Mouse (Mus musculus): ENCODE measurements around the gene Piezo1. TPM values are rescaled to one million over a fixed set of nuclear protein-coding genes. Genes with fewer than 3 reads are reported as not detected.

Gene Piezo1
- total and polyA plus RNA-seq, 2 experiments from 2014 or later: 10.1 to 92.7 TPM

- H3K36me3 ChIP-seq (replicated peaks; ENCODE audit: control insufficient read depth, insufficient read depth, low read length): no peaks in the 10 kb centered on the region
- H3K27ac ChIP-seq (ENCODE audit: low read depth): peak overlapping the region; percentile 77
- peak overlapping the region; percentile 30; the same call in 1 of the 2 replicates for H3K4me2 ChIP-seq (ENCODE audit: low read depth, low read length)
- 0 out of 2 replicates have a peak overlapping the region, but pooled peaks have one; percentile 8 for H3K4me3 ChIP-seq (ENCODE audit: low read depth, low read length)
- TF ChIP-seq EP300 (IDR thresholded peaks at IDR 0.05; ENCODE audit: low read depth) (no peak), CTCF (IDR thresholded peaks at IDR 0.05; ENCODE audit: low read depth) (no peak)
- WGBS: 62% methylated on average over 12 of the region's 12 CpGs
- peak; percentile 49 for DNase-seq (ENCODE audit: low spot score)
- H3K27me3 ChIP-seq (ENCODE audit: control insufficient read depth, insufficient read depth, low read length): no peaks in the 10 kb centered on the region
- H3K9me3 ChIP-seq (replicated peaks; ENCODE audit: control insufficient read depth, low read length): no peaks in the 10 kb centered on the region
- ATAC-seq (ENCODE audit: insufficient read depth, low read depth): peak; percentile 64
- no peaks in the 10 kb centered on the region for H3K4me1 ChIP-seq (ENCODE audit: control insufficient read depth, insufficient read depth)
- no peak overlapping the region; the same call in 1 of the 2 replicates for H3K9ac ChIP-seq (replicated peaks; ENCODE audit: low read depth, low read length)
Measured at GRCm38 (mm10) chr8:122556030-122557009, 5.2 kb upstream of the Piezo1 start.

GRCm38 (mm10) chr8:122554786-122555185 is 3.7 kb upstream of the Piezo1 start:
- 40% methylated on average over 6 of the region's 6 CpGs for WGBS
- Histone ChIP-seq H3K9me3 (replicated peaks; ENCODE audit: control insufficient read depth, low read length) (no peaks in the 10 kb centered on the region), H3K4me1 (ENCODE audit: control insufficient read depth, insufficient read depth) (no peaks in the 10 kb centered on the region), H3K4me3 (ENCODE audit: low read depth, low read length) (no peak overlapping the region), H3K27ac (ENCODE audit: low read depth) (no peak overlapping the region), H3K27me3 (ENCODE audit: control insufficient read depth, insufficient read depth, low read length) (no peaks in the 10 kb centered on the region), H3K4me2 (ENCODE audit: low read depth, low read length) (no peak overlapping the region), H3K36me3 (replicated peaks; ENCODE audit: control insufficient read depth, insufficient read depth, low read length) (no peaks in the 10 kb centered on the region), H3K9ac (replicated peaks; ENCODE audit: low read depth, low read length) (no peak overlapping the region)
- DNase-seq (ENCODE audit: low spot score): no peak
- ATAC-seq (ENCODE audit: insufficient read depth, low read depth): no peak
- no peak for TF ChIP-seq EP300 (IDR thresholded peaks at IDR 0.05; ENCODE audit: low read depth)
- no peak for TF ChIP-seq CTCF (IDR thresholded peaks at IDR 0.05; ENCODE audit: low read depth)

GRCm38 (mm10) chr8:122550995-122551264 is 199 bp downstream of the Piezo1 start:
- H3K9me3 ChIP-seq (replicated peaks; ENCODE audit: control insufficient read depth, low read length): no peaks in the 10 kb centered on the region
- H3K9ac ChIP-seq (replicated peaks; ENCODE audit: low read depth, low read length): peak overlapping the region; percentile 65
- H3K4me2 ChIP-seq (ENCODE audit: low read depth, low read length): peak overlapping the region; percentile 67
- peaks cover 20% of the 10 kb centered on the region for H3K4me1 ChIP-seq (ENCODE audit: control insufficient read depth, insufficient read depth)
- H3K27me3 ChIP-seq (ENCODE audit: control insufficient read depth, insufficient read depth, low read length): no peaks in the 10 kb centered on the region
- no peak for TF ChIP-seq CTCF (IDR thresholded peaks at IDR 0.05; ENCODE audit: low read depth)
- no peak for TF ChIP-seq EP300 (IDR thresholded peaks at IDR 0.05; ENCODE audit: low read depth)
- H3K4me3 ChIP-seq (ENCODE audit: low read depth, low read length): peak overlapping the region; percentile 64
- H3K36me3 ChIP-seq (replicated peaks; ENCODE audit: control insufficient read depth, insufficient read depth, low read length): no peaks in the 10 kb centered on the region
- H3K27ac ChIP-seq (ENCODE audit: low read depth): peak overlapping the region; percentile 71
- no CpG with 5 or more reads among the region's 43 CpGs for WGBS
- no peak for DNase-seq (ENCODE audit: low spot score)
- peak; percentile 30 for ATAC-seq (ENCODE audit: insufficient read depth, low read depth)

GRCm38 (mm10) chr8:122550234-122550994 is 715 bp downstream of the Piezo1 start:
- Histone ChIP-seq H3K27me3 (ENCODE audit: control insufficient read depth, insufficient read depth, low read length) (no peaks in the 10 kb centered on the region), H3K27ac (ENCODE audit: low read depth) (peak overlapping the region; percentile 71), H3K4me2 (ENCODE audit: low read depth, low read length) (peak overlapping the region; percentile 67), H3K4me3 (ENCODE audit: low read depth, low read length) (peak overlapping the region; percentile 64), H3K9me3 (replicated peaks; ENCODE audit: control insufficient read depth, low read length) (no peaks in the 10 kb centered on the region), H3K9ac (replicated peaks; ENCODE audit: low read depth, low read length) (peak overlapping the region; percentile 65), H3K36me3 (replicated peaks; ENCODE audit: control insufficient read depth, insufficient read depth, low read length) (no peaks in the 10 kb centered on the region), H3K4me1 (ENCODE audit: control insufficient read depth, insufficient read depth) (peaks cover 23% of the 10 kb centered on the region)
- ATAC-seq (ENCODE audit: insufficient read depth, low read depth) (peak; percentile 61), DNase-seq (ENCODE audit: low spot score) (peak; percentile 39)
- TF ChIP-seq CTCF (IDR thresholded peaks at IDR 0.05; ENCODE audit: low read depth): no peak
- no peak for TF ChIP-seq EP300 (IDR thresholded peaks at IDR 0.05; ENCODE audit: low read depth)
- 5% methylated on average over 52 of the region's 52 CpGs for WGBS

GRCm38 (mm10) chr8:122548891-122549439 is 2.2 kb downstream of the Piezo1 start:
- no peak for DNase-seq (ENCODE audit: low spot score)
- Histone ChIP-seq H3K9me3 (replicated peaks; ENCODE audit: control insufficient read depth, low read length) (no peaks in the 10 kb centered on the region), H3K9ac (replicated peaks; ENCODE audit: low read depth, low read length) (peak overlapping the region; percentile 65; the same call in 1 of the 2 replicates), H3K4me3 (ENCODE audit: low read depth, low read length) (peak overlapping the region; percentile 64; the same call in 1 of the 2 replicates), H3K4me2 (ENCODE audit: low read depth, low read length) (peak overlapping the region; percentile 67), H3K27ac (ENCODE audit: low read depth) (peak overlapping the region; percentile 63), H3K4me1 (ENCODE audit: control insufficient read depth, insufficient read depth) (peaks cover 23% of the 10 kb centered on the region), H3K27me3 (ENCODE audit: control insufficient read depth, insufficient read depth, low read length) (no peaks in the 10 kb centered on the region), H3K36me3 (replicated peaks; ENCODE audit: control insufficient read depth, insufficient read depth, low read length) (no peaks in the 10 kb centered on the region)
- TF ChIP-seq EP300 (IDR thresholded peaks at IDR 0.05; ENCODE audit: low read depth): no peak
- TF ChIP-seq CTCF (IDR thresholded peaks at IDR 0.05; ENCODE audit: low read depth): no peak
- 58% methylated on average over 3 of the region's 3 CpGs for WGBS
- ATAC-seq (ENCODE audit: insufficient read depth, low read depth): no peak
